Mouse (Mus musculus) small intestine, adult 2 months (tissue): ENCODE results near the gene Krtcap2. TPM values are rescaled to one million over a fixed set of nuclear protein-coding genes. Genes with fewer than 3 reads are reported as not detected.

Source experiments
- H3K27ac ChIP-seq: fragments of 200-500 bp; 2 replicates; pipeline ENCODE4 v1.5.1; 2012; ENCODE audit warnings: low read depth, low read length, control low read depth, inconsistent platforms; ENCODE audit not compliant: insufficient read depth
- H3K27me3 ChIP-seq: fragments of 200-500 bp; 2 replicates; pipeline ENCODE4 v1.6.1; 2012; ENCODE audit warnings: mild to moderate bottlenecking, moderate library complexity, low read length, inconsistent platforms; ENCODE audit not compliant: control insufficient read depth, insufficient read depth
- H3K36me3 ChIP-seq: fragments of 200-500 bp; 2 replicates; pipeline ENCODE4 v1.6.1; 2012; ENCODE audit warnings: mild to moderate bottlenecking, low read length, control low read depth, inconsistent platforms; ENCODE audit not compliant: control insufficient read depth, insufficient read depth
- H3K4me1 ChIP-seq: fragments of 200-500 bp; 2 replicates; pipeline ENCODE4 v1.6.1; 2012; ENCODE audit warnings: low read length, inconsistent platforms, mixed read lengths; ENCODE audit not compliant: control insufficient read depth, insufficient read depth, insufficient read length
- H3K4me3 ChIP-seq: fragments of 200-500 bp; 2 replicates; pipeline ENCODE4 v1.5.1; 2012; ENCODE audit warnings: low read depth, mild to moderate bottlenecking, control low read depth, inconsistent platforms, low read length, moderate library complexity
- CTCF ChIP-seq: fragments of 200-500 bp; IDR thresholded peaks from 2 replicates; pipeline ENCODE4 v1.5.1; 2012; ENCODE audit warnings: low read depth, mild to moderate bottlenecking, control low read depth, inconsistent platforms, low read length, moderate library complexity, mixed read lengths; ENCODE audit not compliant: insufficient replicate concordance, insufficient read length; ENCODE audit errors: extremely low read depth
- POLR2A ChIP-seq: fragments of 200-500 bp; IDR thresholded peaks from 2 replicates; pipeline ENCODE4 v1.6.1; 2012; ENCODE audit warnings: low read depth, mild to moderate bottlenecking, control low read depth, inconsistent platforms, low read length, moderate library complexity
- WGBS: fragments of 180-500 bp; shearing (Covaris S2); methylation state at CpG from one replicate; pipeline ENCODE4 v1.1.7; 2018; 5-methylcytosine and 5-hydroxymethylcytosine counted together
- polyA plus RNA-seq: library from polyadenylated mRNA; depleted of rRNA; stranded (reverse); fragments of >200 nt; gene quantifications from 2 replicates; pipeline ENCODE4 v1.2.3, GENCODE M21; 2012

Gene Krtcap2
- polyA plus RNA-seq, 1 experiment = 182 TPM

GRCm38 (mm10) chr3:89277281-89278021, 31.7 kb downstream of the Krtcap2 start:
- TF ChIP-seq POLR2A (no peak), CTCF (no peak)
- H3K27ac ChIP-seq = peak overlapping the region; percentile 88
- H3K4me1 ChIP-seq = peaks cover 13% of the 10 kb centered on the region
- H3K27me3 ChIP-seq = no peaks in the 10 kb centered on the region
- peaks cover 19% of the 10 kb centered on the region for H3K36me3 ChIP-seq
- peak overlapping the region; percentile 85 for H3K4me3 ChIP-seq
- WGBS = 23% methylated on average over 14 of the region's 14 CpGs

GRCm38 (mm10) chr3:89278107-89278506, 32.3 kb downstream of the Krtcap2 start:
- TF ChIP-seq CTCF (no peak), POLR2A (peak; percentile 44; the same call in 1 of the 2 replicates)
- Histone ChIP-seq H3K4me3 (peak overlapping the region; percentile 85), H3K4me1 (peaks cover 13% of the 10 kb centered on the region), H3K27me3 (no peaks in the 10 kb centered on the region), H3K27ac (peak overlapping the region; percentile 91), H3K36me3 (peaks cover 15% of the 10 kb centered on the region)
- WGBS = 27% methylated on average over 7 of the region's 7 CpGs

GRCm38 (mm10) chr3:89278643-89279042, 32.9 kb downstream of the Krtcap2 start:
- Histone ChIP-seq H3K4me3 (peak overlapping the region; percentile 85), H3K36me3 (peaks cover 15% of the 10 kb centered on the region), H3K4me1 (peaks cover 13% of the 10 kb centered on the region), H3K27me3 (no peaks in the 10 kb centered on the region), H3K27ac (peak overlapping the region; percentile 91)
- TF ChIP-seq CTCF (no peak), POLR2A (no peak)
- WGBS = 18% methylated on average over 8 of the region's 8 CpGs

GRCm38 (mm10) chr3:89279153-89279890, 33.6 kb downstream of the Krtcap2 start:
- H3K36me3 ChIP-seq = peaks cover 15% of the 10 kb centered on the region
- TF ChIP-seq POLR2A (peak; percentile 99), CTCF (no peak)
- H3K27me3 ChIP-seq = no peaks in the 10 kb centered on the region
- peak overlapping the region; percentile 95 for H3K27ac ChIP-seq
- WGBS = 2% methylated on average over 35 of the region's 35 CpGs
- H3K4me1 ChIP-seq = peaks cover 17% of the 10 kb centered on the region
- peak overlapping the region; percentile 85 for H3K4me3 ChIP-seq

GRCm38 (mm10) chr3:89280050-89280605, 34.4 kb downstream of the Krtcap2 start:
- under 1% methylated on average over 29 of the region's 29 CpGs for WGBS
- Histone ChIP-seq H3K36me3 (peaks cover 11% of the 10 kb centered on the region), H3K27me3 (no peaks in the 10 kb centered on the region), H3K4me3 (peak overlapping the region; percentile 85), H3K27ac (peak overlapping the region; percentile 99), H3K4me1 (peaks cover 19% of the 10 kb centered on the region)
- TF ChIP-seq CTCF = no peak
- no peak for TF ChIP-seq POLR2A

GRCm38 (mm10) chr3:89280606-89281511, 35.1 kb downstream of the Krtcap2 start, which contains the start of gene Efna1:
Efna1 (minus strand) TSS chr3:89281142.
- no peaks in the 10 kb centered on the region for H3K27me3 ChIP-seq
- 1% methylated on average over 52 of the region's 52 CpGs for WGBS
- H3K27ac ChIP-seq = peak within 1 kb of the TSS; percentile 99
- TF ChIP-seq CTCF (0 out of 2 replicates have a peak, but pooled peaks have one; percentile 14), POLR2A (0 out of 2 replicates have a peak, but pooled peaks have one; percentile 9)
- H3K4me3 ChIP-seq = peak within 1 kb of the TSS; percentile 85
- H3K36me3 ChIP-seq = peaks cover 4% of the 10 kb centered on the region
- H3K4me1 ChIP-seq = peaks cover 24% of the 10 kb centered on the region
